Mouse (Mus musculus) neural tube, embryonic 15.5 days (tissue): ENCODE results near the gene 6430550D23Rik. TPM values are rescaled to one million over a fixed set of nuclear protein-coding genes. Genes with fewer than 3 reads are reported as not detected.

Experiments used
- ATAC-seq: fragments of 200-750 bp; cut with Nextera tagmentation; 2 replicates; pipeline ENCODE4 v1.8.0; 2017; ENCODE audit warnings: mild to moderate bottlenecking, moderate TSS enrichment, moderate library complexity; ENCODE audit not compliant: low FRiP score
- H3K27ac ChIP-seq: fragments of 300-500 bp; sonication (generic); replicated peaks from 2 replicates; pipeline ENCODE4 v1.5.1; 2015; ENCODE audit warnings: mild to moderate bottlenecking, inconsistent platforms
- H3K27me3 ChIP-seq: fragments of 300-500 bp; sonication (generic); replicated peaks from 2 replicates; pipeline ENCODE4 v1.6.1; 2015; ENCODE audit warnings: inconsistent platforms
- H3K36me3 ChIP-seq: fragments of 300-500 bp; sonication (generic); 2 replicates; pipeline ENCODE4 v1.6.1; 2015; ENCODE audit warnings: inconsistent platforms
- H3K4me1 ChIP-seq: fragments of 300-500 bp; sonication (generic); 2 replicates; pipeline ENCODE4 v1.6.1; 2015; ENCODE audit warnings: inconsistent platforms
- H3K4me2 ChIP-seq: fragments of 300-500 bp; sonication (generic); 2 replicates; pipeline ENCODE4 v1.6.1; 2015; ENCODE audit warnings: inconsistent platforms, mild to moderate bottlenecking, moderate library complexity
- H3K4me3 ChIP-seq: fragments of 300-500 bp; sonication (generic); replicated peaks from 2 replicates; pipeline ENCODE4 v1.5.1; 2015; ENCODE audit warnings: mild to moderate bottlenecking, inconsistent platforms
- H3K9ac ChIP-seq: fragments of 300-500 bp; sonication (generic); replicated peaks from 2 replicates; pipeline ENCODE4 v1.6.1; 2015; ENCODE audit warnings: mild to moderate bottlenecking, inconsistent platforms
- H3K9me3 ChIP-seq: fragments of 300-500 bp; sonication (generic); replicated peaks from 2 replicates; pipeline ENCODE4 v1.6.1; 2016; ENCODE audit warnings: inconsistent platforms
- WGBS: fragments of 180-500 bp; shearing (Covaris S2); methylation state at CpG from one replicate; pipeline ENCODE4 v1.1.7; 2015; ENCODE audit warnings: mixed read lengths; 5-methylcytosine and 5-hydroxymethylcytosine counted together
- polyA plus RNA-seq: library from polyadenylated mRNA; unstranded; fragments of >200 nt; fragmentation: Nextera tagmentation; extraction: Ambion mirVana; gene quantifications from 2 replicates; pipeline ENCODE4 v1.2.1, GENCODE M21; 2015

The 6430550D23Rik gene
- polyA plus RNA-seq, 1 experiment from 2014 or later, result 2.1 TPM

DNA sequence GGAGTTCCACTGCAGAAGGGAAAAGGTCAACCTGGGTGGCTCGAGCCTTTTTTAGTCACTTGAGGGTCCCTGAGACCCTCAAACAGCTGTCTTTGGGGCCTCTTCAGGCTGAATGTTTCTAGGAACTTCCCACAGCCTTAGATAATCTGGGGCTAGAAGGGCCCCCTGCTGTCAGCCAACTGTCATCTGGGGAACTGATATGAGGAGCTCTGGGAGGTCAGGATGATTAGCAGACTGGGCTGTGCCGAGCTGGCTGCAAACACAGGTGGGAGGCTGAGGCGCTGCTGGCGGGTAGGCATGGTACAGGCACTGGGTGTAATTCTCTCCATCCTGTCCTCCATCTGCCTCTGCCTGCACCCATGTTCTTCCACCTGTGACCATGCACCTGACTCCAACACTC lies 18.7 kb downstream of the 6430550D23Rik start:
- Histone ChIP-seq H3K4me3 (no peak overlapping the region), H3K27ac (no peak overlapping the region), H3K27me3 (no peaks in the 10 kb centered on the region), H3K4me1 (no peaks in the 10 kb centered on the region), H3K36me3 (peaks cover 96% of the 10 kb centered on the region), H3K4me2 (no peak overlapping the region), H3K9ac (no peak overlapping the region), H3K9me3 (no peaks in the 10 kb centered on the region)
- no peak for ATAC-seq
- 79% methylated on average over 4 of the region's 4 CpGs for WGBS

DNA sequence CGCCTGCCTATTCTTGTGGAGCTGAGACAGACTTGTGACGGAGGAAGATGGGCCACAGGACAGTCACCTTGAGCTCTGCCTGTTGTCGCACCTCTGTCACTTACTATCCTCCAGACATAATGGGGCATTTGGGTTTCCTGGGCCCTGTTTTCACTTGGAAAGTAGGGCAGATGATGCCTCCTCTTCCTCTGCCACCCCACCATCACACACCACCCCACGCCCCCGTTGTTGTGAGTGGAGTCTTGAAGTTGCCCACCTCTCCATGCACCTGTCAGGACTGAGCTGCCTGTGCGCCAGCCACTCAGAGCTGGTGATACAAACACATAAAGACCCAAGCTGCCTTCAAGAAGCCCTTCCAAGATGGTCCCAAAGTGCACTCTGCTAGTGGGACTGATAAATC lies 20.6 kb downstream of the 6430550D23Rik start:
- Histone ChIP-seq H3K27me3 (no peaks in the 10 kb centered on the region), H3K36me3 (peaks cover 94% of the 10 kb centered on the region), H3K4me1 (no peaks in the 10 kb centered on the region), H3K27ac (no peak overlapping the region), H3K4me3 (no peak overlapping the region), H3K4me2 (no peak overlapping the region), H3K9me3 (no peaks in the 10 kb centered on the region), H3K9ac (no peak overlapping the region)
- ATAC-seq, result no peak
- WGBS, result 97% methylated on average over 6 of the region's 6 CpGs

DNA sequence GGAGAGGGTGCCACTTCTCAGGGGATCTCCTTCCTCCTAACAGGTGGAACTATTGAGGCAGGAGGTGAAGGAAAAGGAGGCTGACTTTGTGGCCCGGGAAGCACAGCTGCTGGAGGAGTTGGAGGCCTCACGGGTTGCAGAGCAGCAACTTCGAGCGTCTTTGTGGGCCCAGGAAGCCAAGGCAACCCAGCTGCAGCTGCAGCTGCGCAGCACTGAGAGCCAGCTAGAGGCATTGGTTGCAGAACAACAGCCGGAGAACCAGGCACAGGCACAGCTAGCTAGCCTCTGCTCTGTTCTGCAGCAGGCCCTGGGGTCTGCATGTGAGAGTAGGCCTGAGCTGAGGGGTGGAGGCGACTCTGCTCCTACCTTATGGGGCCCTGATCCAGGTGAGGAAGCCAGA lies 22.0 kb downstream of the 6430550D23Rik start:
- WGBS, result 94% methylated on average over 7 of the region's 7 CpGs
- Histone ChIP-seq H3K9me3 (no peaks in the 10 kb centered on the region), H3K27me3 (no peaks in the 10 kb centered on the region), H3K4me1 (no peaks in the 10 kb centered on the region), H3K4me2 (no peak overlapping the region), H3K27ac (no peak overlapping the region), H3K4me3 (no peak overlapping the region), H3K9ac (no peak overlapping the region), H3K36me3 (peaks cover 93% of the 10 kb centered on the region)
- no peak for ATAC-seq

DNA sequence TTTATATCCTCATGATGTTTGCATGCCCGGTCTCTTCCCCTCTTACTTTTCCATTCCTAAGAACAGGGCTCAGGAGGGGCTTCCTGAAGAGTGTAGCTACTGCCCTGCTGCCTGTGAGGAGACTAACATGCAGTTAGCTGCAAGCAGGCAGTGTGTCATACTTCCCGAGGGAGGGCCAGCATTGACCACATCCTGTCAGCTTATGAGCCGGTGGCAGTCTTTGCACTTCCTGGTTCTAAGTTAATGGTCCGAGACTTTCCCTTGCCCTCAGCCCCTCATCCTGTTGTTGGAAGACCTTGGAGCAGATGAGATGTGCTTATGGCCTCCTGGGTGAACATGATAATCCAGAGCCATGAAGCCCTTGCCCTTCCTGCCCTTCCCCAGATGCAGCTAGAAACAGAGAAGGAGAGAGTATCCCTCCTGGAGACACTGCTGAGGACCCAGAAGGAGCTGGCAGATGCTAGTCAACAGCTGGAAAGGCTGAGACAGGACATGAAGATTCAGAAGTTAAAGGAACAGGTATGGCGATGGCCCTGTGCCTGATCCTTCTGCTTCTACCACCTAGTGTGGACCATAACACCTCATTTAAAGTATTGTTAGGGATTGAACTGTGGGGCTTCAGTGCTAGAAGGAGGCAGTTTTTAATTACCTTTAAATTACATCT lies 28.3 kb downstream of the 6430550D23Rik start:
- H3K4me3 ChIP-seq, result no peak overlapping the region
- 85% methylated on average over 5 of the region's 5 CpGs for WGBS
- H3K4me2 ChIP-seq, result no peak overlapping the region
- H3K27ac ChIP-seq, result no peak overlapping the region
- no peaks in the 10 kb centered on the region for H3K9me3 ChIP-seq
- peaks cover 85% of the 10 kb centered on the region for H3K36me3 ChIP-seq
- no peak for ATAC-seq
- no peaks in the 10 kb centered on the region for H3K27me3 ChIP-seq
- H3K4me1 ChIP-seq, result no peaks in the 10 kb centered on the region
- no peak overlapping the region for H3K9ac ChIP-seq

DNA sequence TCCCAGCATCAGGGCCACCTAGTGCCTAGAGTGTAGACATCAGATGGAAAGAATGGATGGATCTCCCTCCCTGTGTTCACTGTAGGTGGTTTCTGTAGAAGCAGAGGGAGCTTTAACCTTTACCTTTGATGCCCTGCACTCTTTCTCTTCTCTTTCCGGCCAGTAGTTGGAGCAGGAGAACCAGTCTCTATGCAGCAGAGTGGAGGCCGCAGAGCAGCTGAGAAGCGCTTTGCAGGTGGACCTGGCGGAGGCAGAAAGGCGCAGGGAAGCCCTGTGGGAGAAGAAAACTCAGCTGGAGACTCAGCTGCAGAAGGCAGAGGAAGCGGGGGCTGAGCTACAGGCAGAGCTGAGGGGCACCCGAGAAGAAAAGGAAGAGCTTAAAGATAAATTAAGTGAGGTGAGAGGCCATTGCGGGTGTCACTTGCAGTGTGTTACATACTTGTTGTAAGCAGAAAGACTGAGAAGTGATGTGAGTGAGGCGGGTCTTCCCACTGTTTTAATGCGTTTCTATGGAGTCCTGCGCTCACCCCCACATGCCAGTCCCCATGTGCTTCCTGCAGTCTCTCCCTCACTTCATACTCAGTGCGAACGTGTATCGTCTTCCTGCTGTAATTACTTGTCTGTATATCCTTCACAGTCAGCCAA lies 33.6 kb downstream of the 6430550D23Rik start:
- 77% methylated on average over 14 of the region's 14 CpGs for WGBS

DNA sequence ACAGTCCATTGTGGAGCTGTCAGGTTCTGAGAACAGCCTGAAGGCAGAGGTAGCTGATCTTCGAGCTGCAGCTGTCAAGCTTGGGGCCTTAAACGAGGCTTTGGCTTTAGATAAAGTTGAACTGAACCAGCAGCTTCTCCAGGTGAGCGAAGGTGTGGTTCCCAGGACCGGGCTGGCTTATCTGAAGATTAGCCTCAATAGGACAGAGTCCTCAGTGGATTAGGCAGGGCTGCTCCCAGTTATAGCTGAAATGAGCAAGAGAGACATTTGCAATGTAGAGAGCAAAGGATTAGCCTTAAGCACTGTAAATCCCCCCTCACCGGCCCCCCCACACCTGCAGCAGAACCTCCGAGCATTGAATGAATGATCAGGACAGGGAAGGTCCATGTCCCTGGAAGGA lies 34.4 kb downstream of the 6430550D23Rik start:
- no peak for ATAC-seq
- H3K9me3 ChIP-seq, result no peaks in the 10 kb centered on the region
- no peaks in the 10 kb centered on the region for H3K4me1 ChIP-seq
- no peaks in the 10 kb centered on the region for H3K27me3 ChIP-seq
- H3K4me3 ChIP-seq, result no peak overlapping the region
- no peak overlapping the region for H3K27ac ChIP-seq
- 84% methylated on average over 6 of the region's 6 CpGs for WGBS
- H3K9ac ChIP-seq, result no peak overlapping the region
- H3K36me3 ChIP-seq, result peaks cover 87% of the 10 kb centered on the region
- no peak overlapping the region for H3K4me2 ChIP-seq

More for the DNA sequence above, 33.6 kb downstream of the 6430550D23Rik start:
- Histone ChIP-seq H3K9me3 (no peaks in the 10 kb centered on the region), H3K9ac (no peak overlapping the region), H3K27me3 (no peaks in the 10 kb centered on the region), H3K36me3 (peaks cover 84% of the 10 kb centered on the region), H3K4me2 (no peak overlapping the region), H3K27ac (no peak overlapping the region), H3K4me1 (no peaks in the 10 kb centered on the region), H3K4me3 (no peak overlapping the region)
- ATAC-seq, result no peak

DNA sequence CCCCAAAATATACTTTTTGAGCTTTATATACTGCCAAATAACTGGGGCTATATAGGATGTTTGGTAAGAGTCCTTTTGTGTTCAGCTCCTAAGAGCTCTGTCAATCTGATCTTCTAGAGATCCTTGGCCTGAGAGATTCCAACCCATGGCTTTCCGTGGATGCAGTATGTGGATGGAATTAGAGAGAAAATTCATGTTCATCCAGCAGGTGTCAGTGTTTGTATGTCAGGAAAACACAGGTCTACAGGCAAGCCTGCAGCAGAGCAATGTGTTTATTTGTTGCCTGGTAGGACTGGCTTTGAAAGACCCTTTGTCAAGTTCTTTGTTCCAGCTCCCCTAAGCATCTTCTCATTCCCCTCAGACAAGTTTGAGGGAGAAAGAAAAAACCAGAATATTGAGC lies 44.8 kb downstream of the 6430550D23Rik start:
- Histone ChIP-seq H3K4me2 (no peak overlapping the region), H3K27me3 (no peaks in the 10 kb centered on the region), H3K4me3 (no peak overlapping the region), H3K9ac (no peak overlapping the region), H3K36me3 (peaks cover 49% of the 10 kb centered on the region), H3K27ac (no peak overlapping the region), H3K4me1 (peaks cover 4% of the 10 kb centered on the region; the same call in 1 of the 2 replicates), H3K9me3 (no peaks in the 10 kb centered on the region)
- ATAC-seq, result no peak; the same call in 1 of the 2 replicates
- WGBS, result 43% methylated on average over 1 of the region's 1 CpGs

DNA sequence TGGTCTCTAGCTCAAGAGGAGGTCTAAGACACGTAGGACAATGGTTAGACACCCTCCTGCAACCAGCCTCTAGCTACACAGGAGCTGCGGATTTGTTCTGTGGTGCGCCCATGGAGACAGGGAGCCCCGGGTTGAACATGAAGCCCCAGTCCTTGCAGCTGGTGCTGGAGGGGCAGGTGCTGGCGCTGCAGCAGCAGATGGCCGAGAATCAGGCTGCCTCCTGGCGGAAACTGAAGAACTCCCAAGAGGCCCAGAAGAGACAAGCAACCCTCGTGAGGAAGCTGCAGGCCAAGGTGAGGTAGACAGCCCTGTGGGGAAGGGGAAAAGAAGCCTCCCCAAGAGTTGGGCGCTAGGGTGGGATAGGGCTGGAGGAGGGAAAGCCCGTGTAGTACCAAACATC lies 45.9 kb downstream of the 6430550D23Rik start:
- Histone ChIP-seq H3K4me1 (peaks cover 14% of the 10 kb centered on the region), H3K9ac (no peak overlapping the region), H3K9me3 (no peaks in the 10 kb centered on the region), H3K27ac (no peak overlapping the region), H3K4me3 (no peak overlapping the region), H3K36me3 (peaks cover 38% of the 10 kb centered on the region), H3K27me3 (no peaks in the 10 kb centered on the region), H3K4me2 (no peak overlapping the region)
- no peak for ATAC-seq
- 56% methylated on average over 10 of the region's 10 CpGs for WGBS

DNA sequence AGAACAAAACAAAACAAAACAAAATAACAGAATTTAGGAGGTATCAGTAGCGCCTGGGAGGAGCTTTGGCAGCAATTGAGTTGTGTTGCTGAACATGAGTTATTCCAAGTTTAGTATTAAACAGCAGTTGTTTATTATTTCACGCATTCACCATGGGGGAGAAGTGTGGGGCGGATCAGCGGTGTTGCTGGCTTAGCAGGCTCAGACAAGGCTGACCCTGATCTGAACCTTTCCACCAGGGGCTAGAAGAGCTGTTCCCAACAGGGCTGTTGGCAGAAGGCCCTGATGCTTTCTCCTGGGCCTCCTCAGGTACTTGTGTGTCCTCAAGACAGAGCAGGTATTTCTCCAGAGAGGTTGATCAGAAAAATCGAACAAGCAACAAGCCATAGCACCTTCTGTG lies 47.8 kb downstream of the 6430550D23Rik start:
- Histone ChIP-seq H3K9me3 (no peaks in the 10 kb centered on the region), H3K4me1 (peaks cover 14% of the 10 kb centered on the region), H3K27me3 (no peaks in the 10 kb centered on the region), H3K27ac (no peak overlapping the region), H3K4me3 (no peak overlapping the region), H3K36me3 (peaks cover 21% of the 10 kb centered on the region), H3K9ac (no peak overlapping the region), H3K4me2 (no peak overlapping the region)
- ATAC-seq, result no peak
- 94% methylated on average over 5 of the region's 5 CpGs for WGBS

DNA sequence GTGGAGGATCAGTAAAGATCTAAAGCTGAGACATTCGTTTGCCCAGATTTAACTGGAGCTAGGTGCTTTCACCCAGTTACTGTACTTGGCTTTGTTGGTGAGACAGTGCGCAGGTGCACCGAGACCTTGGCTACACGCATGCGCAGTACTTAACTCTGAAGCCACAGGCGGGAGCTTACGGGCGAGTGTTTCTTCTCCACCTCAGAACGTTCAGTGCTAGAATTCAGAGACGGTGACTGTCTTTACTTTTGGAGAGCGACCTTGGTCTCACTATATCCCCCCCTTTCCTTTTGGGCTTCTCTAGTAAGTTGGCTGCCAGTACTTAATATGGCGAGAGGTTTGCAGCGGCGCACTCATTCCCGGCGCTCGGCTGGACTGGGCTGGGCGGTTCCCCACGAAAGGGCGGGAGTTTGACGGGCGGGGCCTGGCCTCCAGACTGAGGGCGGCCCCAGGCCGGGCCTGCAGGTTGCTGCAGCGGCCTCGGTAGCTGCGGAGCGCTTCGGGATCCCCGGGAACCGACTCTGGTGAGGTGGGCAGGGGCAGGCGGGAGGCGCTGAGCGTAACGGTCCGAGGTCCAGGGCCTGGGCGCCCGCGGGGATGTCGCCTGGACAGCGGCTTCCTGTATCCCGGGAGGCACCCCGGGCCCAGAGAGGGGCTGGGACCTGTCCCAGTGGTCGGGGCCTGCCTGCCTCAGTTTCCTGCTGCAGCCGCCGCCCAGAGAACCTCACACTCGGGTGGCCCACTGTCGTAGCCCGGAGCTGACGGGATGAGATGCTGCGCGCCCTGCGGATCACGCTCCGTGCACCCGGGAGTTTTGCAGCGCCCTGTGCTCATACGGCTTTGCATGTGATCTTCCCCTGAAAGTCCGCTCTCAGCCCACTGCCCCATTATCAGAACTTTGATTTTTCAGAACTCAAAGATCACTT lies 51.4 kb downstream of the 6430550D23Rik start, which contains the start of gene Cep250:
TSS of gene Cep250 (plus strand) at position 325 of the 926 bp plus-strand sequence.
- Histone ChIP-seq H3K27me3 (0 out of 2 replicates have a peak, but pooled peaks cover 4% of the 10 kb centered on the region), H3K4me1 (peaks cover 14% of the 10 kb centered on the region), H3K9ac (peak within 1 kb of the TSS; percentile 96), H3K4me3 (peak within 1 kb of the TSS; percentile 95), H3K27ac (peak within 1 kb of the TSS; percentile 96), H3K9me3 (no peaks in the 10 kb centered on the region), H3K36me3 (no peaks in the 10 kb centered on the region), H3K4me2 (peak within 1 kb of the TSS; percentile 58)
- WGBS, result under 1% methylated on average over 58 of the region's 59 CpGs
- peak; percentile 97 for ATAC-seq

DNA sequence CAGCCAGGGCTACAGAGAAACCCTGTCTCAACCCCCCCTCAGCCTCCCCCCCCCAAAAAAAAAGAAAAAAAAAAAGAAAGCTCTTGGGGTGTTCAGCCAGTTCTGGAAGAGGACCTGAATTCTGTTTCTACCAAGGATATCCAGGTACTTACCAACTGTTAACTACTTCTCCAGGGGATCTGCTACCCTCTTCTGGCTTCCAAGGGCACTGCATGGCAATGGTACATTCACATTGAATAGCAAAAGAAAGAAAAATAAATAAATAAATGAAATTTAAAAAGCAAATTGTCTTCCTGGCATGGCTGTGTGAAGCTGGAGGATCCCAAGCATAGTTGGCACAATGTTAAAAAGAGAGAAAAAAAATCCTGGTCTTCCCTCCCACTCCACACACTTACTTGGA lies 55.8 kb downstream of the 6430550D23Rik start:
- no peak for ATAC-seq
- no peak overlapping the region for H3K4me2 ChIP-seq

More for the DNA sequence above, 55.8 kb downstream of the 6430550D23Rik start:
- Histone ChIP-seq H3K36me3 (no peaks in the 10 kb centered on the region), H3K4me3 (no peak overlapping the region), H3K4me1 (peaks cover 11% of the 10 kb centered on the region), H3K27ac (no peak overlapping the region), H3K9me3 (no peaks in the 10 kb centered on the region), H3K9ac (no peak overlapping the region), H3K27me3 (0 out of 2 replicates have a peak, but pooled peaks cover 4% of the 10 kb centered on the region)
